Mouse (Mus musculus) heart, adult 2 months (tissue): ENCODE results near the gene Ikbke.

Experiments
- CTCF ChIP-seq: fragments of 200-600 bp; IDR thresholded peaks from 2 replicates; pipeline ENCODE4 v1.8.1; 2022; ENCODE audit warnings: antibody characterized with exemption, mild to moderate bottlenecking, moderate library complexity
- EP300 ChIP-seq: fragments of 200-500 bp; IDR thresholded peaks from 2 replicates; pipeline ENCODE4 v1.6.1; 2011; ENCODE audit warnings: low read depth, low read length, control low read depth; ENCODE audit not compliant: insufficient read depth

DNA sequence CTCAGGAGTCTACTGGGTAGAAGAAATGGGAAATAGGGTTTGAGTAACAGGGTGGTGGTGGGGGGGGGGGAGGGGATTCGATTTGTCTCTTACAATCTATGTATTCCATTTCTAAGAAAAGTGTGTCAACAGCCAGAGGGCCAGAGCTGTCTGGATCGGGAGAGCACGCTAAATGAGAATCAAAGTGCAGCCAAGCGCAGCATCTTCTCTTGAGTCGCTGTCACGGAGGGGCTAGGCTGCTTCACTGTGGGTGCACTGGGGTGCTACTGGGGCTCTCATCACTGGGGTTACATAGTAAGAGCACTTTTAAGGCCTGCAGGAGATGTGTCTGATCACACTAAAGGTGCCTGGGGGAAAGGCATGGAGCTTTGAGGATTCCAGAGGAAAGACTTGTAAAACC lies 70.6 kb downstream of the Ikbke start:
- TF ChIP-seq CTCF (no peak), EP300 (no peak)
